Mouse (Mus musculus) brain, embryonic 18.5 days (tissue): ENCODE results near the gene Gorasp2.

Experiments
- DNase-seq: peaks from one replicate; pipeline ENCODE4 v3.0.0-alpha.2; 2012; ENCODE audit warnings: low read depth, low spot score

Gene Gorasp2

DNA sequence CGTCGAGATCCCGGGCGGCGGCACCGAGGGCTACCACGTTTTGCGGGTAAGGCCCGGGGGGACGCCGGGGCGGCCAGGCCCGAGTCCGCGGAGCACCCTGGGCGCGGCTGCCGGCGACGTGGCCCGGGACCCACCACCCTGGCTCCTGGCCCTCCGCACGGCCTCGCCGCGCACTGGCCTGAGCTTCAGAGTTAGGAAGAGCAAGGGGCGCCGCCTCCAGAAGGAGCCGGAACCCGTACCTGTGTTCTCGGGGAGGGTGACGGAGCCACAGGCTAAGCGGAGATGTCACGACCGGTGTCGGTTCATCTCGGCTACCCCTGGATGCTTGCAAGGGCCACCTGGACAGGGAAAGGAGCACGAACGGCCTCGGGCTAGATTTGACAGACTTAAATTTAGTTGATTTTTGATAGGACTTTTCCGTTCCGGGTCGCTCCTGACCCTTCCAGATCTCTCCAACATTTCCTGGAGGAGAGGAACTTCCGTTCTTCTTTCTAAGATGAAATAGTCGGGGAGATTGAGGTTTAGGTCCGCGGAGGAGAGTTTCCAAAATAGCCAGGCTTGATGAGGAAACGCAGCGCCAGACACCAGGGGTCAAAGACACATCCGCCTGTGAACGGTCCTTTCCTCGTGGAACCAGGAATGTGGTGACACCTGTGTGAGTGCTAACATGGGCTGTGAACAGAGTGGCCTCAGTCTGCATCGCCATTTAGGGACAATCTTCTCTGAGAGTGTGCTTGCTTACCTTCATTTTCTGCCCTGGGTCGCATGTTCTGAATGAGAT, 529 bp downstream of the Gorasp2 start, which contains the start of gene Gm26558:
TSS of gene Gm26558 (minus strand) at position 394 of the 781 bp plus-strand sequence.
- DNase-seq, result no peak

DNA sequence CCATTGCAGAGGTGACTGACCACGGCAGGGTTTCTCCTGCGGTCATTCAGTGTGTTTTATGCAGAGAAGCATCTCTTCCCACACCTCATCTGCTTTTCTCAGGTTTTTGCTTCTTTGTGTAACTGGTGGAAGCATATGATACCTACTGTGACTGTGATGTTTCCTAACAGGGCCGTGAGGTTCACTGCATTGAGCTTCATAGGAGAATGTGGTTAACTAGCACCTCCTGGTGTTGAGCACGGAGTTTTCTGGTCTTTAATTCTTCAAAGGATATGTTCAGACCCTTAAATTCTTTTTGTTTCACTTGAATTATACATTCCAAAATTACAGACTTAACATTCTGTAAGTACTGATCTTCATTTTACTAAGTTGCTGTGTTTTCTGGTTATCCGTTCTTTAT, 2.4 kb downstream of the Gorasp2 start:
- no peak for DNase-seq

DNA sequence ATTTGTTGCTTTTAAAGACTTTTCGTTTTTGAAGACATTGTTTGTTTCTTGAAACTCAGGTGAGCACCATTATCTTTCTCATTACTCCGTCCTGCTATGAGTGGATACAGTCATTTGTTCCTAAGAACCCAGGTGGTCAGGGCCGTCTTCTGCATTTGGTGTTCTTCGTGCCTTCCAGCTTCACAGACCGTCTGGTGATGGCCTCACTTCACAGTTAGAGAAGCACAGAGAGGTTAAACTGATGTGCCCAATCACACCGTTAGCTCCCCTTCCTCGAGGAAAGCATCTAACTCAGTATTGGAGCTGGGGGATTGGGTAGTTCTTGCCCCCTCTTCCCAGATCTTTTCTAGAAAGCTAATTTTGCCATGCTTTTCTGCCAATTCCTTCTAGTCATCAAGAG, 5.6 kb downstream of the Gorasp2 start:
- DNase-seq, result no peak

DNA sequence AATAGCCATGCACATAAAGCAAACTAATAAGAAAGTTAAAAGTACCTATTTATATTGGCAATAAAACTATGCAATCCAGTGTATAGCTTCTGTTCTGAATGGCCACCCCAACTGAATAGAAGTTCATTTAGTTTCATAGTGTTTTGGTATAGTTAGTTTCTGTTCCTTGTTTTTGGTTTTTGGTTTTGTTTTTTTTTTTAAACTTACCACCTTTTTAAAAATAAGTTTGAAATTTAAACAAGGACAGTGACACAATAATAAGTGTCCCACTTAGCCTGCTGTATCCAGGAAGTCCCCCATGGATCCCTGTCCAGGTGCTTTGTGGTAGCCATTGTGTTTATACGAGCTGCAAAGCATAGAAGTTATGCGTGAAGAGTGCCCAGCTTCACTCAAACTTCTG, 7.9 kb downstream of the Gorasp2 start:
- no peak for DNase-seq

DNA sequence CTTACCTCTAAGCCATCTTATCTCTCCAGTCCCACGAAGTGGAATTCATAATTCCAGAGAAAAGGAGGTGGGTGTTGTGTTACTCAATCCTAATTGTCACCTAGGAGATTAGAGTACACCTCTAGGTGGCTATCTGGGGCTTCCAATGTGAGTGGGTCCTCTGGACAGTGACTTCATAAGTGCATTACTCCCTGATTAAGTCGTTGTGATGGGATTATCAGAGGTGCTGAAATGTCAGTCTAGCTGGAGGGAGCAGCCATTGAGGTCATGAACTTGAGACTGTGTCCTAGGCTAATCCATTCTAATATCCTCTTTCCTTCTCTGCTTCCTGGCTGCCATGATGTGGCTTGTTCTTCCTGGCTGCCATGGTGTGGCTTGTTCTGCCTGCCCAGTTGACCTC, 8.5 kb downstream of the Gorasp2 start:
- no peak for DNase-seq

DNA sequence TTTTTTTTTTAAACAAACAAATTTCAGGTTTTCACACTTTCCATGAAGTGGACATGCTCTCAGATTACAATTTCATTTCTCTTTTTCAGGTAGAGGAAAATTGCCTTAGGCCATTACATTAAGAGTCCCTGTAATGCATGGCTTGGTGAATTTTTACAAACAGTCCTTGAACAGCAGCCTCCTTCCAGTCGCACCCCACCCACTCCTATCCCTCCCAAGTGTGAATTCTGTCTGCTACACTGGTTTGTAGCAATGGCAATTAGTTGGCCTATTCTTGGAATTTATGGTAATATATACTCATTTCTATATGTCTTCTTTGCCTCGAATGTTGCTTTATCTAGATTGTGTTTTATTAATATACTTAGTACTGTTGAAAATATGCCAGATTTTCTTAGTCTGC, 11.1 kb downstream of the Gorasp2 start:
- DNase-seq, result no peak

DNA sequence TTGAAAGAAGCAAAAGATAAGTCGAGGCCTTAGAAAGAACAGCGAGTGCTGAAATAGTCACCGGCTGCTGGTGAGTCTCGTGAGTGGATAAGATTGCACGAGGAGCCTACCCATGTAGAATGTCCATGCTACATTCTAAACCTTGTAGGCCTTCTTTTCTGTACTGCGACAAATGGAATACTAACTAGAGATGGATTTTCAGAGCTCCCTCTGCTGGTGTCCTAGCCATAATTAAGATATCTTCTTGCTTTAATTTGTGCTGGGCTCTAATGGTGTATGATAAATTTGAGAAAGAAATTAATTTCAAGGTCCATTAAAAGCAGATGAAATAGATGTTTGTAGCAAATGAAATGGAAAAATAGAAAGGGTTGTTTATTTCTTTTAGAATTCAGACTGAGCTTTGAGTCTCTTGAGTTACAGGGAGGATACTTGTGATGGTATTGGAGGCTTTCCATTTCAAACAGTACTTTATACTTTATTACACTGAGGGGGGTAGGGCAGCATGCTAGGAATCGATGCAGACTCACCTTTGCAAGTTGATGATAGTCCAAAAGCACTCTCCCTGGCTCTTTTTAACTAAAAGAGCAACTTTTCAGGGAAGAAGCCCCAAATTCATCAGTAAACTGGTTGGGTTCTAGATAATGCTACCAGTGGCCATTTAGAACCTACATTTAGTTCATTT, 12.2 kb downstream of the Gorasp2 start:
- DNase-seq, result no peak

DNA sequence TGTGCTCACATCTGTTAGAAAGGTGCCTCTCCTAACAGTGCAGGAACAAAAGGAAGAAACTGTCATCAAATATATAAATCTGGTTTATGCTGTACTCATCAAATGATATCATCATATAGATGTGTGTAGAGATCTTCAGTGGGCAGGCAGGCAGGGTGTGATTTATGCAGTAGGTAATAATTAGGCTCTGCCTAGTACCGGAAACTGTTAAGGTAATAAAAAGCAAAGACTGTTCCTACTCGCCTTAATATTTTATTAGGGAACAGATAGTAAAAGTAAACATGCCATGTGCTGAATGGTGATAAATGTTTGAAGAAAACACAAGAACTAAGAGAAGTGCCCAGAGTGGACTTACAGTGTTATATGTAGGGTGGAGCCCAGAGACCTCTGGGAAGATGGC, 20.9 kb downstream of the Gorasp2 start:
- DNase-seq, result no peak

DNA sequence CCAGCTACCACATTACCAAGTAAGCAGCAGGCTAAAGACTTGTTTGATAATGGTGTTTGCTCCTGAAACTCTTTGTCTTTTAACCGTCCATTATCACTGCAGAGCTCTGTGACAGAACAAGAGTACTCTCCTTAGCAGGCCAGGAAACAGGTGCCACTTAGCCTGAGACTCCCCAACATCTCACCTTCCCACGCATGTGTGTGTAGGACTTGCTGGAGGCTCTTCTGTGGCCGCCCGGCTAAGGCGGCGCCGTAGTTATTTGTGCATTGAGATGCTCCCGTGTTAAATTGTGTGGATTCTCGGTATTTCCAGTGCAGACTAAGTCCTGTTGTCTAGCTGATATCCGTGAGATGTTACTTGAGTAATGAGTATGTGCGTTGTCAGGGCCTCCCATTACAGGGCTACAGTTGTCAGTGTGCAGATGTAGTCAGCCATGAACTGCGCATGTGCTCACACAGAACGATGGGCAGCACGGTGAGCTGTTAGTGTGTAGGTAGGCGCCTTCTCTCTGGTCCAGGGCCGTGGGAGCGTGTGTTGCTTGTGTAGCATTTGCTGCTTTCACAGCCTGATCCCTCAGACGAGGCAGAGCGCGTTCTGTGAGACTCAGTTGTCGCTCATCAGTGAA, 27.2 kb downstream of the Gorasp2 start:
- DNase-seq, result no peak

DNA sequence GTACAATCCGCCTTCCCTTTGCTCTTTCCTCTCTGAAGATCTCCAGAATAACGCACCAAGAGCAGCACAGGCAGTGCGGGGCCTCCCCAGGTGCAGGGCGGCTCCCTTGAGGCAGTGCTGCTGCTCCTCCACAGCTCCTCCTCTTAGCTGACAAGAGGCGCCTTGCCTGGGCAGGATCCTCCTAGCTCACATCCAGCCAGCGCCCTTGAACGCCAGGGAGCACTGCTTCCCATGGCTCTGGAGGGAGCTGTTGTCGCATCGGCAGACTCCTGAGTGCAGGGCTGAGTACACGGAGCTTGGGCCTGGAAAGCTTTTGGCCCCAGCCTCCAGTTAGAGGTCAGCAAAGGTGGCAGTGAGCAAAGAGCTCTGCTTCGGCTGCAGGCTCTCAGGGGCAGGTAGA, 28.8 kb downstream of the Gorasp2 start:
- DNase-seq, result no peak

DNA sequence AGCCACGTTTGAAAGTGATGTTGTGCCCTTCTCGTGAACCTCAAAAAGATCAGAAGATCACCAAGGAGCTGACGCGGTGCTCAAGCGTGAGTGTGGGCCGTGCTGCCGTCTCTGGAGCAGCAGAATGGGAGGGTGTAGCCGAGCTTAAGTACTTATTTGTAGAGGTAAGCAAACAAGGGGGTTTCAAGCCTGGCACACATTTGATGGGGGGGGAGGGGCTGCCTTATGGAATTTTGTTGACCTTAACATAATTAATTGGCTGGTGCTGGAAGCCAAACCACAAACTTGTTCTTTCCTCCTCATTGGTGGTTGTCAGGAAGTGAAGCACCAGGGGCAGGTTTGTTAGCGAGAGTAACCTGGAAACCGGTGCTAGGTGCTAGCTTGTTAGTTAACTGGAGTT, 34.3 kb downstream of the Gorasp2 start:
- DNase-seq, result no peak

DNA sequence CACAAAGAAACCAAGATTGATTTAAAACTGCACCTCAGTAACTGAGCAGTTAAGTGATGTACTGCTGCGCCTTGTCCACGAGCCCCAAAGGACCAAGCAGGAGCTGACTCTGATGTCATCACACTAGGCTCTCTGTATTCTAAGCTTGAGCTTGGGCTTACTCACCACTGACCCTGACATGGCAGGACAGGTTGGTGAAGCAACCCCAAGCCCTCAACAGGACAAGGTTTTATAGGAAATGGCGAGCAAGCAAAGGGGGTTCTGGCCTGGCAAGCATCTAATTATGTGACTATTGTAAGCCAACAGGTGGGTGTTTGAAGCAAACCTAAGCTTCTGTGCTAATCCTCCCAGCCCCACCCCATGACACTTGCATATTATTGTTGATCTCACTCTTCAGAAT, 39.5 kb downstream of the Gorasp2 start:
- no peak for DNase-seq

DNA sequence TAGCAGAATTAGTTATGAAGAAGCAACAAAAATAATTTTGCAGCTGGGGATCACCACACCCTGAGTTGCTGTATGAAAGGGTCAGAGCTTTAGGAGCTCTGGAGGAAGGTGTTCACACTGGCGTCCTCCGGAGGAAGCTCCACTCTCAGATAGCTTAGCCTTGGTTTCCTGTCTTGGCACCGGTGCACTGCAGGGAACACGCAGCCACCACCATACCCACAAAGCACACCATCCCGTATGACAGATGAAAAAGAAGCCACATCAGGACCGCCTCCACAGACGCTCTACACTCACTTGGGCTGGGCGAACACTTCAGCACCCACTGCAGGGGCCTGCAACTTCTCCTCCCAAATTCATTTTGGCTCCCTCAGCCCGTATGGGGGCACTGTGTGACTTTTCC, 40.2 kb downstream of the Gorasp2 start:
- DNase-seq, result no peak

DNA sequence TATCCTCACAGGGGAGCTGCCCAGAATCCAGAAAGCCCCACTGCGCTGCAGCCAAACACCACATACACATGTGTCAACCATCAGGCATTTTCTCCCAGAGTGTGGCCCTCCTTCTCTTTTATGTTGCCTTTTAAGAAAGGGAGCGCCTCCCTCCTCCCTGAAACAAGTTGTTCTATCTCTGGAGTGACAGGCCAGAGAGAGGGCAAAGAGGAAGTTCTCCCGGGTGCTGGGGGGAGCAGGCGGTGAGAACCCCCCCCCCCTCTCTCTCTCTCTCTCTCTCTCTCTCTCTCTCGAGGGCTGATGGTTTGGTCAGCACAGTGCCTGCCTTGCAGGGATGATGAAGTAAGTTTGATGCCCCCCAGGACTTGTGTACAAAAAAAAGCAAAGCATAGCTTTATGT, 41.0 kb downstream of the Gorasp2 start:
- DNase-seq, result no peak

DNA sequence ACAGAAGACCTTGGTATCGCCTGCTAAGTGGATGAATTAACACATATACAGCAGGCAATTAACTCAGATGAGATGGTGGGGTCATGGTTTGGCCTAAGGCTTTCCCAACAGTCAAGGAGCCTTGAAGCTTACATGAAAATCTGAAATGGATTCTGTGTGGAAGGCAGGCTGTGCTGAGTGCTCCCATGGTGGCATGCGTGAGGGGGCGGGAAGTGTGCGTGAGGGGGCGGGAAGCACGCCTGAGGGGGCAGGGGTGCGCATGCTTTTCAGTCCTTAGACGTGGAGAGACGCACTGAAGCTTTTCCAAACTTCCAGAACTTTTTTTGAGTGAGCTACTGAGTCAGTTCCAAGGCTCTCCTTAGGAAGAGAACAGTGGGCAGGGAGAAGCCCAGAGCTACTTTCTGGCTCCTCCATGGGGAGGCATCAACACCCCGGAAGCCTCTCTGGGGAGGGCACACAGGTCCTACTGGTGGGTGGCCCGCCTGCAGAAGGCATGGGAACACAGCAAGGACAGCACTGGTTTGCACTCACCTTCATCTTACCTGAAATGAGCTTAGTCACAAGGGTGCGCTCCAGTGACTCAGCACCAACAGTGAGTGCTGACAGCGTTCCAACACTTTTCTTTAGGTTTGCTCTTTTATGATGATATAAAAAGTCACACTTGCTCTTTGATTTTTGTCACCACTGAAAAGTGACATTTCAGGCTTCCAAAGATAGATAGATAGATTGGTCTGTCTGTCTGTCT, 47.8 kb downstream of the Gorasp2 start:
- no peak for DNase-seq

DNA sequence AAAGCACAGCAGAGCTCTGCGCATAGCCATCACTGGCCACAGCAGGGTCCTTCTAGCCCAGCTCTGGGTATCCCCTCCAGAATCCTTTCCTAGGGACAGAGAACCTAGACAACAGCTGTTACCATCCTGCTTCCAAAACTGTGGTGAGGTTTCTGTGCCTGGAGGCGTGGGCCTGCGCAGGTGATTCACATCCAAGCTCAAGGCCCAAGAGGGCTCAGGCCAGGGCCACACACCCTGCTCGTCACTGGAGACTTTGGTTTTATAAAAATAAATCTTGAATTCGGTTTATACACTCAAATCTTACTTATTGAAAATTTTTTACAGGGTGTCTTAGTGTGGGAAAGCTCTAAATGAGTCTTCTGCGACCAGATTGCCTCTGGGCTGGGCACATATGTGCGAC, 48.9 kb downstream of the Gorasp2 start:
- DNase-seq, result no peak

DNA sequence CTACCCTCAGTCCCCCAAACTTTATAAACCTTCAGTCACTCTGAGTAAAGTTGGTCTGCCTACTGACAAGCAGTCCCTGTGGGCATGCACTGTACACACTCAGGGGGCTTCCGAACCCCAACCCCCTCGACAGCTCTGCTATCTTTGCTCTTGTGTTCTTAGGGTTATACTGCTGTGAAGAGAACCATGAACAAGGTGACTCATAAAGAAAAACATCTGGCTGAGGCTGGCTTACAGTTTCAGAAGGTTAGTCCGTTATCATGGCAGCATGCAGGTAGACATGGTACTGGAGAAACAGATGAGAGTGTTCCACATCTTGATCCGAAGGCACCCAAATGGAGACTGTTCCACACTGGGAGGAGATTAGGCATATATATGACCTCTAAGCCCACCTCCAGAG, 49.5 kb downstream of the Gorasp2 start:
- DNase-seq, result no peak

DNA sequence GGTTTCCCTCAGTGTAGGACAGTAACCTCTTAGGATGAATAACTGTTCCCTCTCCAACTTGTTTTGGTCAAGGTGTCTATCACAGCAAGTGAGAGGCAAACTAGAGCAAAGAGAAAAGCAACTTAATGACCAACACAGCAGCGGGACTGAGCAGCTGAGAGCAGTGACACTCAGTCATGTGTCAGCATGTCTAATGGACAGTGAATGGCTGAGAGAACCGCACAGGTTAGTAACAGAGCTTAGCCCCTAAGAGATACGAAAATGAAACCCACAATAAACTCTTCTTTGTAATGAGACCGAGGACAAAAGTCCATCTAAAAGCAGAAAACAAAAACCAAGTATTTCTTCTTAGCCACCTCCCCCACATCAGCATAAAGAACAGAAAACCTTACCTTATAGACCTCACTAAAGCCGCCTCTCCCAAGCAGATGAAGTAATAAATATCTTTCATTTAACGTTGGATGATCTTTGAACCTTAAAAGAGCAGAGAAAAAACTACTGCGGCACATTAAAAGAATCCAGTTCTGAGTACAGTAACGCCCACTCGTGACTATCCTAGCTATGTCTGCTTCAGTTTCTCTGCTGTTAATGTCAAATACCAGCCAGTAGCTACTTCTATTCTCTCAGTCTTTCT, 62.4 kb downstream of the Gorasp2 start:
- DNase-seq, result no peak

DNA sequence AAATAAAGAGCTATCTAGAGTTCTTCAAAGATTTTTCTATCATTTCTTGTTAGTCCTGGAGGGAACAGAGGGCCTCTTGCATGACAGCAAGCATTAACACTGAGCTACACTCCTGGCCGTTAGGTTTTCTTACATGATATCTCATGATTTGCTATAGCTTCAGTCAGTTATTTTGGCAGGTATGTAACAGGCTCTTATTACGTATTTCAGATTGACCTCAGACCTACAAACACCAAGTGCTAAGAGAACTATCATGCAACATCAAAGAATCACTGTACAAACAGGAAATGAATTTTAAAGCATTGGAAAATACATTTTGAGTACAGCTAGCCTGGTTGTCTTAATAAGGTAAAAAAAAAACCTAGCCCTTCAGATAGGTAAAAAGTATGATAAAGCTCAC, 65.7 kb downstream of the Gorasp2 start:
- no peak for DNase-seq

DNA sequence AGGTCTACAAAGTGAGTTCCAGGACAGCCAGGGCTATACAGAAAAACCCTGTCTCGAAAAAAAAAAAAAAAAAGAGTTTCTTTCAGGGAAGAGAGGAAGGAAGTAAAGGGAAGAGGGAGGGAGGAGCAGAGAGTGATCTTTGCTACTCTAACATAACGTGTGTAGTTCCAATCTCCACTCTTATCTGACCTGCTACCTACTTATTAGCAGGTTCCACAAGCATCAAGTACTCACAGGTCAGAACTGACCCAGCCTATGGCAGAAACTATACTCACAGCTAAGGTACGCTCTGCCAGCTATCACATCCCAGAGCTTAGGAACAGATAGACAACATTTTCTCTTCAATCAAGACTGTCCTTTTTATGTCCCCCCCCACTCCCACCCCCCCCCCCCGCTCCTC, 74.2 kb downstream of the Gorasp2 start:
- DNase-seq, result no peak

DNA sequence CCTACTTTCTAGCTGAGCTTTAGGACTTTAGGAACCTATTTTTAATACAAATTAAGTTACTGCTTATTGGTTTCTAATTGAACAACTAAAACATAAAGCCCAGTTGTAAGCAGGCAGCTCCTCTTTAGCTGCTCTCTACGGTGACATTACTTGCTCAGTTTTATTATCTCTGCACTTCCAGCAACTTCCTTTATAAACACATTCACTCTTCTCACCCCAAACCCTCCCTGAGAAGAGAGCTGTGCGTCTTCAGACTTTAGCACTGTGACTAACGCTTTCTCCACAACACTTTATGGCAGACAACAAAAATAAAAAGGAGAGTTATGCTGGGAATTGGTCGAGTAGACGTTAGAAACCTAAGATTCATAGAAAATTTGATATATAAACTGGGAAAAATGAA, 74.6 kb downstream of the Gorasp2 start:
- no peak for DNase-seq

DNA sequence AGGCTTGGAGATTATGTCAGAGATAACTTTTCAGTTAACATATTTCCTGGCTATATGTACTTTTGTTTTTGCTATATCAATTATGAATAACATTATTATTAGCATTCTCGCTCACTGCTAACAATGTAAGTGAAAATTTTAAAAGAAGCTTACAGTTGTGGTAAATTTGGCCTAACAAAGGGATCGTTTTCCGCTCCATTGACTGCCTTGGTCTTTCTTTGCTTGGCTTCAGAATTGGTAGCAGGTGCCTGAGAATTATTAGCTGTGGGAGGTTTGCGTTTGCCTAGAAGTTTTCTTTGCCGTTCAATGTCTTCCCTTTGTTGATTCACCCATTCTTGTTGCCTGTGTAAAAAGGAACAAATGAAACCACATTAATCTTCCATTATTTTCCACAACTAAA, 80.5 kb downstream of the Gorasp2 start:
- no peak for DNase-seq
